Mouse (Mus musculus): ENCODE measurements around the gene Cyp26a1.

DNA sequence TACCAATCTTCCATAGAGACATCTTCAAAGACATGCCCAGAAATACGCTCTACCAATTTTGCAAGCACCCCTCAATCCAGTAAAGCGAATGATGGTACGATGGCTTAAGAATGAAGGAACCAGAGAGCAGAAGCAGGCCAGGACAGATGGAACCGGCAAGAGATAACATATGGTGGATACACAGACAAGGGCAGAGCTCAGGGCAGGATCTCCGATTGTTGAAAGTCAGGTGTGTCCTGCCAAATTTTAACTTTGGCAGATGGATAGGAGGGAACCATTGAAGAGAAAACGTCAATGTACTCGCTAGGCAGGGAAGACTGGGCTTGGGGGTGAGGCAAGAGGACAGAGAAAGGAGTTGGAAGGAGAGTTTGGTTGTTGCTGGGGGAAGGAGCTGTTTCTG lies 29.0 kb downstream of the Cyp26a1 start:
- no peak for TF ChIP-seq CTCF (IDR thresholded peaks at IDR 0.05; ENCODE audit: low read depth, low read length)
- no peak for TF ChIP-seq GATA1 (IDR thresholded peaks at IDR 0.05; ENCODE audit: borderline replicate concordance, low read length)
- no peak for TF ChIP-seq TAL1 (conservative IDR thresholded peaks at IDR 0.05; ENCODE audit: low read depth, low read length)
- no peak for TF ChIP-seq POLR2AphosphoS5 (IDR thresholded peaks at IDR 0.05; ENCODE audit: insufficient replicate concordance, low read depth, low read length)

Data from G1E (cell line).